Mouse (Mus musculus) testis, adult 2 months (tissue): Measurements from ENCODE around the gene Nfe2l2. TPM values are rescaled to one million over a fixed set of nuclear protein-coding genes. Genes with fewer than 3 reads are reported as not detected.

Source experiments
- H3K27ac ChIP-seq: fragments of 200-500 bp; 2 replicates; pipeline ENCODE4 v1.5.1; 2012; ENCODE audit warnings: low read depth, low read length; ENCODE audit not compliant: control insufficient read depth, insufficient read depth
- H3K27me3 ChIP-seq: fragments of 200-500 bp; 2 replicates; pipeline ENCODE4 v1.6.1; 2012; ENCODE audit warnings: mild to moderate bottlenecking, low read length, moderate library complexity; ENCODE audit not compliant: control insufficient read depth, insufficient read depth
- H3K36me3 ChIP-seq: fragments of 200-500 bp; 2 replicates; pipeline ENCODE4 v1.6.1; 2012; ENCODE audit warnings: mild to moderate bottlenecking, low read length; ENCODE audit not compliant: control insufficient read depth, insufficient read depth
- H3K4me1 ChIP-seq: fragments of 200-500 bp; 2 replicates; pipeline ENCODE4 v1.6.1; 2012; ENCODE audit warnings: low read length; ENCODE audit not compliant: control insufficient read depth, insufficient read depth
- H3K4me3 ChIP-seq: fragments of 200-500 bp; 2 replicates; pipeline ENCODE4 v1.5.1; 2012; ENCODE audit warnings: low read depth, mild to moderate bottlenecking, low read length, moderate library complexity, mixed read lengths; ENCODE audit not compliant: control insufficient read depth
- CTCF ChIP-seq: fragments of 200-500 bp; IDR thresholded peaks from 2 replicates; pipeline ENCODE4 v1.5.1; 2012; ENCODE audit warnings: low read depth, mild to moderate bottlenecking, inconsistent platforms, low read length, moderate library complexity; ENCODE audit not compliant: control insufficient read depth, insufficient read depth, insufficient replicate concordance
- POLR2A ChIP-seq: fragments of 200-500 bp; IDR thresholded peaks from 2 replicates; pipeline ENCODE4 v1.6.1; 2012; ENCODE audit warnings: low read depth, mild to moderate bottlenecking, inconsistent platforms, low read length, moderate library complexity; ENCODE audit not compliant: control insufficient read depth
- polyA plus RNA-seq: library from polyadenylated mRNA; depleted of rRNA; stranded (reverse); fragments of >200 nt; gene quantifications from 2 replicates; pipeline ENCODE4 v1.2.3, GENCODE M21; 2012

Gene Nfe2l2
- polyA plus RNA-seq, 1 experiment: 14.0 TPM

- H3K27ac ChIP-seq: peak overlapping the region; percentile 97
- no peaks in the 10 kb centered on the region for H3K27me3 ChIP-seq
- peaks cover 6% of the 10 kb centered on the region for H3K4me1 ChIP-seq
- H3K4me3 ChIP-seq: peak overlapping the region; percentile 99
- TF ChIP-seq CTCF (no peak), POLR2A (no peak)
- peaks cover 3% of the 10 kb centered on the region; the same call in 1 of the 2 replicates for H3K36me3 ChIP-seq
Observed at GRCm38 (mm10) chr2:75660255-75660948, 44.0 kb downstream of the Nfe2l2 start.

DNA sequence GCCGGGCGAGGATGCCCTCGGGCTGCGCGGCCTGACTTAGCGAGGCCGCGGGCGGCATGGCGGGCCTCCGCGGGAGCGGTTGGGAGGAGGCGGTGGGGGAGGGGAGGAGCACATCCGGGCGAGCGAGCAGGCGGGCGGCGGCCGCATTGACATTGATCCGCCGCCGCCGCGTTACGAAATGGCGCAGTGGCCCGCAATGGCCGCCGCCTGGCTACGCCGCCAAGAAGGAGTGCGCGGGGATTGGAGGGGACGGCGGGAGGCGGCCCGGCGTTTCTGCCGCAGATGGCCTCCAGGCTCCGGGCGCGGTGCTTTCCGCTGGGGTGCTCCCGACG lies 44.8 kb downstream of the Nfe2l2 start:
- H3K27me3 ChIP-seq: no peaks in the 10 kb centered on the region
- peak; percentile 66 for TF ChIP-seq POLR2A
- TF ChIP-seq CTCF: no peak
- peaks cover 3% of the 10 kb centered on the region; the same call in 1 of the 2 replicates for H3K36me3 ChIP-seq
- H3K4me3 ChIP-seq: peak overlapping the region; percentile 99
- H3K4me1 ChIP-seq: peaks cover 6% of the 10 kb centered on the region
- H3K27ac ChIP-seq: peak overlapping the region; percentile 97

- peaks cover 3% of the 10 kb centered on the region; the same call in 1 of the 2 replicates for H3K36me3 ChIP-seq
- no peaks in the 10 kb centered on the region for H3K27me3 ChIP-seq
- H3K27ac ChIP-seq: peak within 1 kb of the TSS; percentile 98
- H3K4me3 ChIP-seq: peak within 1 kb of the TSS; percentile 99
- TF ChIP-seq POLR2A: peak; percentile 85
- TF ChIP-seq CTCF: no peak
- H3K4me1 ChIP-seq: peaks cover 6% of the 10 kb centered on the region
Observed at GRCm38 (mm10) chr2:75658727-75659628, 45.5 kb downstream of the Nfe2l2 start, which contains the start of gene Hnrnpa3. Gene Hnrnpa3, plus strand, starts transcription at chr2:75659261.

- TF ChIP-seq CTCF (no peak), POLR2A (no peak)
- no peaks in the 10 kb centered on the region for H3K27me3 ChIP-seq
- peak overlapping the region; percentile 98 for H3K27ac ChIP-seq
- peaks cover 6% of the 10 kb centered on the region for H3K4me1 ChIP-seq
- peak overlapping the region; percentile 99 for H3K4me3 ChIP-seq
- peaks cover 3% of the 10 kb centered on the region; the same call in 1 of the 2 replicates for H3K36me3 ChIP-seq
Observed at GRCm38 (mm10) chr2:75657907-75658691, 46.3 kb downstream of the Nfe2l2 start.

- H3K27ac ChIP-seq: no peak overlapping the region
- H3K27me3 ChIP-seq: no peaks in the 10 kb centered on the region
- peaks cover 3% of the 10 kb centered on the region; the same call in 1 of the 2 replicates for H3K36me3 ChIP-seq
- peaks cover 6% of the 10 kb centered on the region for H3K4me1 ChIP-seq
- TF ChIP-seq POLR2A: no peak
- no peak for TF ChIP-seq CTCF
- H3K4me3 ChIP-seq: peak overlapping the region; percentile 67
Observed at GRCm38 (mm10) chr2:75656924-75657323, 47.5 kb downstream of the Nfe2l2 start.

DNA sequence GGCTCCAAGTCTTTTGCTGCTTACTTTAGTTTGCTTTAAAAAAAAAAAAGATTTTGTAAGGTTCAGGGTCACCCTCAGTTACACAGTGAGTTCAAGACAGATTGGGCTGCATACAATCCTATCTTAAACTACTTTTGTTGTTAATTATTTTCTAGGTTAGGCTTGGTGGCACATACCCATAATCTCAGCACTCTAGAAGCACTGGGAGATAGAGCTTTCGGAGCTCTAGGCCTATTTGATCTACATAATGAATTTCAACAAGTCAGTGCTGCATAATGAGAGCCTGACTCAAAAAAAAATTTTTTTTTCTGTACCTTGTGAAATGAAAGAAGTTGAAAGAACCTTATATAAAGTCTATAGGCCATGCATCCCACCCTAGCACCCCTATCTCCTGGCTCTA lies 49.8 kb downstream of the Nfe2l2 start:
- Histone ChIP-seq H3K4me3 (no peak overlapping the region), H3K27me3 (no peaks in the 10 kb centered on the region), H3K27ac (no peak overlapping the region), H3K4me1 (peaks cover 6% of the 10 kb centered on the region), H3K36me3 (peaks cover under 1% of the 10 kb centered on the region; the same call in 1 of the 2 replicates)
- TF ChIP-seq CTCF: no peak
- TF ChIP-seq POLR2A: no peak
